Mouse (Mus musculus): Measurements from ENCODE around the gene Chsy1.

- no peak for TF ChIP-seq CTCF (IDR thresholded peaks at IDR 0.05; ENCODE audit: control insufficient read depth, insufficient read depth, insufficient replicate concordance, low read depth, low read length)
- no peak for TF ChIP-seq POLR2A (IDR thresholded peaks at IDR 0.05; ENCODE audit: control insufficient read depth, low read depth, low read length)
These were observed 22.6 kb downstream of the Chsy1 start for GRCm38 (mm10) chr7:66131776-66132421.

Measured in testis, adult 2 months (tissue).